In genomic region chr11:101790811-101791526, GRCm38 (mm10) we compare ENCODE assay signal across 9 mouse cellular contexts. TPM values are rescaled to one million over a fixed set of nuclear protein-coding genes. Genes with fewer than 3 reads are reported as not detected.
A peak's percentile ranks its signal among the peaks of the same experiment; 100 is the strongest.
DNase-seq lines count a peak whose midpoint lies in the region; ATAC-seq lines count a peak whose summit lies in the region.
"Had no signal": no experiment of that assay in that cellular context is flagged by ENCODE, and none has a peak within 500 bp of the region (broad histone marks: within the 10 kb centered on the region; RNA-seq: fewer than 3 reads in every experiment).

No protein-coding gene starts in this region.

- H3K4me1 ChIP-seq in forebrain, embryonic 13.5 days = peaks cover 16% of the 10 kb centered on the region
- H3K4me1 ChIP-seq in forebrain, embryonic 11.5 days (replicated peaks; ENCODE audit: control insufficient read depth, insufficient read depth, low read length) = peaks cover 2% of the 10 kb centered on the region; the same call in 1 of the 2 replicates
- peaks cover 17% of the 10 kb centered on the region for H3K4me1 ChIP-seq in hindbrain, embryonic 15.5 days (replicated peaks)
- H3K4me1 ChIP-seq in liver, embryonic 13.5 days (replicated peaks) = peaks cover 10% of the 10 kb centered on the region
- peaks cover 14% of the 10 kb centered on the region for H3K4me1 ChIP-seq in stomach, embryonic 15.5 days

- 0 out of 2 replicates have a peak overlapping the region, but pooled peaks have one; percentile 14 for H3K4me2 ChIP-seq in forebrain, embryonic 13.5 days
- H3K4me2 ChIP-seq in forebrain, embryonic 11.5 days (ENCODE audit: low read depth, low read length, severe bottlenecking) = no peak overlapping the region
- peak overlapping the region; percentile 16 for H3K4me2 ChIP-seq in hindbrain, embryonic 15.5 days
- H3K4me2 ChIP-seq in liver, embryonic 13.5 days = peak overlapping the region; percentile 21
- peak overlapping the region; percentile 41 for H3K4me2 ChIP-seq in stomach, embryonic 15.5 days

- no peak for DNase-seq in forebrain, embryonic 11.5 days (ENCODE audit: low spot score)
- DNase-seq in embryo, embryonic 10.5 days (ENCODE audit: low spot score) = peak; percentile 35
- DNase-seq in liver, embryonic 13.5 days = no peak
- no peak for DNase-seq in frontal cortex, adult 2 months (ENCODE audit: extremely low spot score in 1 of 2, low spot score in 1 of 2)
- no peak for DNase-seq in layer of hippocampus, adult 18-20 months (ENCODE audit: low spot score in 2 of 2)

- H3K9me3 ChIP-seq in forebrain, embryonic 13.5 days (replicated peaks) = no peaks in the 10 kb centered on the region; the same call in 1 of the 2 replicates
- H3K9me3 ChIP-seq in forebrain, embryonic 11.5 days (ENCODE audit: control insufficient read depth, low read length) = no peaks in the 10 kb centered on the region
- H3K9me3 ChIP-seq in hindbrain, embryonic 15.5 days = no peaks in the 10 kb centered on the region
- no peaks in the 10 kb centered on the region for H3K9me3 ChIP-seq in liver, embryonic 13.5 days (replicated peaks)
- H3K9me3 ChIP-seq in stomach, embryonic 15.5 days = no peaks in the 10 kb centered on the region

- no peaks in the 10 kb centered on the region for H3K36me3 ChIP-seq in forebrain, embryonic 13.5 days (ENCODE audit: poor library complexity, severe bottlenecking)
- no peaks in the 10 kb centered on the region for H3K36me3 ChIP-seq in forebrain, embryonic 11.5 days (ENCODE audit: control insufficient read depth, insufficient read depth, low read length)
- no peaks in the 10 kb centered on the region for H3K36me3 ChIP-seq in hindbrain, embryonic 15.5 days
- no peaks in the 10 kb centered on the region for H3K36me3 ChIP-seq in liver, embryonic 13.5 days
- no peaks in the 10 kb centered on the region for H3K36me3 ChIP-seq in stomach, embryonic 15.5 days

- H3K27me3 ChIP-seq in forebrain, embryonic 13.5 days = peaks cover 33% of the 10 kb centered on the region
- H3K27me3 ChIP-seq in forebrain, embryonic 11.5 days (ENCODE audit: control insufficient read depth, insufficient read depth, low read length) = peaks cover 18% of the 10 kb centered on the region
- peaks cover 34% of the 10 kb centered on the region for H3K27me3 ChIP-seq in hindbrain, embryonic 15.5 days
- peaks cover 29% of the 10 kb centered on the region for H3K27me3 ChIP-seq in liver, embryonic 13.5 days
- H3K27me3 ChIP-seq in stomach, embryonic 15.5 days (replicated peaks) = peaks cover 21% of the 10 kb centered on the region

- no peak for ATAC-seq in forebrain, embryonic 13.5 days
- no peak for ATAC-seq in forebrain, embryonic 11.5 days (replicated peaks; ENCODE audit: low FRiP score)
- ATAC-seq in hindbrain, embryonic 15.5 days (ENCODE audit: low FRiP score, low read depth) = peak; percentile 52; the same call in 1 of the 2 replicates
- ATAC-seq in liver, embryonic 13.5 days (ENCODE audit: low read depth) = no peak
- peak; percentile 67 for ATAC-seq in stomach, embryonic 15.5 days (ENCODE audit: insufficient read depth, low FRiP score, low read depth)
- ATAC-seq: Patski had no signal

- no peak overlapping the region for H3K9ac ChIP-seq in forebrain, embryonic 13.5 days
- no peak overlapping the region for H3K9ac ChIP-seq in forebrain, embryonic 11.5 days (ENCODE audit: low read length)
- H3K9ac ChIP-seq in hindbrain, embryonic 15.5 days = no peak overlapping the region
- no peak overlapping the region for H3K9ac ChIP-seq in liver, embryonic 13.5 days
- H3K9ac ChIP-seq in stomach, embryonic 15.5 days = no peak overlapping the region

- WGBS in forebrain, embryonic 13.5 days = 33% methylated on average over 19 of the region's 19 CpGs
- 43% methylated on average over 19 of the region's 19 CpGs for WGBS in forebrain, embryonic 11.5 days
- 40% methylated on average over 19 of the region's 19 CpGs for WGBS in hindbrain, embryonic 15.5 days
- 36% methylated on average over 18 of the region's 19 CpGs for WGBS in liver, embryonic 13.5 days (ENCODE audit: insufficient replicate concordance)
- 18% methylated on average over 19 of the region's 19 CpGs for WGBS in stomach, embryonic 15.5 days

- no peak overlapping the region for H3K4me3 ChIP-seq in forebrain, embryonic 13.5 days
- no peak overlapping the region for H3K4me3 ChIP-seq in forebrain, embryonic 11.5 days (ENCODE audit: low read depth, low read length)
- no peak overlapping the region for H3K4me3 ChIP-seq in hindbrain, embryonic 15.5 days
- no peak overlapping the region for H3K4me3 ChIP-seq in liver, embryonic 13.5 days (replicated peaks)
- H3K4me3 ChIP-seq in stomach, embryonic 15.5 days (replicated peaks) = 0 out of 2 replicates have a peak overlapping the region, but pooled peaks have one; percentile 14

- no peak overlapping the region for H3K27ac ChIP-seq in forebrain, embryonic 13.5 days
- no peak overlapping the region for H3K27ac ChIP-seq in forebrain, embryonic 11.5 days (ENCODE audit: low read depth, low read length)
- peak overlapping the region; percentile 61 for H3K27ac ChIP-seq in hindbrain, embryonic 15.5 days (replicated peaks)
- H3K27ac ChIP-seq in liver, embryonic 13.5 days = no peak overlapping the region
- peak overlapping the region; percentile 58; the same call in 1 of the 2 replicates for H3K27ac ChIP-seq in stomach, embryonic 15.5 days

RNA-seq across cellular contexts. Expression of gene Etv4, which starts 5.8 kb away (rescaled TPM):
- 2.4 and 3.3 TPM in 2 replicates for polyA plus RNA-seq in forebrain, embryonic 13.5 days (2015; fragmentation: Nextera tagmentation; extraction: Ambion mirVana)
- polyA plus RNA-seq in forebrain, embryonic 11.5 days (2014; fragmentation: Nextera tagmentation; extraction: Ambion mirVana) = 7.6 and 10.4 TPM in 2 replicates
- polyA plus RNA-seq in hindbrain, embryonic 15.5 days (2015; fragmentation: Nextera tagmentation; extraction: Ambion mirVana) = 14.4 and 21.3 TPM in 2 replicates
- polyA plus RNA-seq in liver, embryonic 13.5 days (2015; fragmentation: Nextera tagmentation; extraction: Ambion mirVana) = 0.40 and 0.50 TPM in 2 replicates
- 6.8 and 9.0 TPM in 2 replicates for polyA plus RNA-seq in stomach, embryonic 15.5 days (2015; fragmentation: Nextera tagmentation; extraction: Ambion mirVana)
- 20.7 and 21.5 TPM in 2 replicates for polyA plus RNA-seq in frontal cortex, adult 2 months (2012; rRNA removed)
- 10 to 100 TPM in 1 of 2 experiments, 1 to 10 TPM in 1; 9.0 to 10.6 TPM for total RNA-seq in layer of hippocampus, adult 18-20 months (2021)

RNA-seq across cellular contexts. Expression of gene Dhx8, which starts 58.2 kb away (rescaled TPM):
- 39.2 and 44.8 TPM in 2 replicates for polyA plus RNA-seq in forebrain, embryonic 13.5 days (2015; fragmentation: Nextera tagmentation; extraction: Ambion mirVana)
- 43.6 and 46.4 TPM in 2 replicates for polyA plus RNA-seq in forebrain, embryonic 11.5 days (2014; fragmentation: Nextera tagmentation; extraction: Ambion mirVana)
- polyA plus RNA-seq in hindbrain, embryonic 15.5 days (2015; fragmentation: Nextera tagmentation; extraction: Ambion mirVana) = 28.8 and 29.2 TPM in 2 replicates
- 19.0 and 20.5 TPM in 2 replicates for polyA plus RNA-seq in liver, embryonic 13.5 days (2015; fragmentation: Nextera tagmentation; extraction: Ambion mirVana)
- polyA plus RNA-seq in stomach, embryonic 15.5 days (2015; fragmentation: Nextera tagmentation; extraction: Ambion mirVana) = 27.4 and 28.1 TPM in 2 replicates
- polyA plus RNA-seq in frontal cortex, adult 2 months (2012; rRNA removed) = 23.3 and 23.8 TPM in 2 replicates
- total RNA-seq in layer of hippocampus, adult 18-20 months (2021) = 10 to 100 TPM; 35.2 to 35.9 TPM

Comparison
In these comparisons a context has a peak if more than half of its experiments do, and no peak if none do; other contexts are left out.
1. ATAC-seq: peak in hindbrain, embryonic 15.5 days (single experiment) and stomach, embryonic 15.5 days (single experiment); none in forebrain, embryonic 13.5 days (single experiment), forebrain, embryonic 11.5 days (single experiment) and liver, embryonic 13.5 days (single experiment).
2. H3K27ac ChIP-seq: peak in hindbrain, embryonic 15.5 days (single experiment) and stomach, embryonic 15.5 days (single experiment); none in forebrain, embryonic 13.5 days (single experiment), forebrain, embryonic 11.5 days (single experiment) and liver, embryonic 13.5 days (single experiment).